Mouse (Mus musculus) heart, adult 2 months (tissue): ENCODE results near the gene Hpse2. TPM values are rescaled to one million over a fixed set of nuclear protein-coding genes. Genes with fewer than 3 reads are reported as not detected.
A peak's percentile ranks its signal among the peaks of the same experiment; 100 is the strongest.
"Not testable (repeated sequence)": the region's sequence is repeated elsewhere in the genome, so short reads cannot be mapped to it uniquely, and the experiment has no call there.

ENCODE experiments used
- DNase-seq, 2 experiments: peaks; one replicate each; pipeline ENCODE4 v3.0.0; 2021
- H3K27ac ChIP-seq: fragments of 200-600 bp; 2 replicates; pipeline ENCODE4 v1.8.1; 2022
- H3K27me3 ChIP-seq: fragments of 200-500 bp; 2 replicates; pipeline ENCODE4 v1.6.1; 2012; ENCODE audit warnings: mild to moderate bottlenecking, low read length, inconsistent platforms, mixed read lengths; ENCODE audit not compliant: control insufficient read depth, insufficient read depth
- H3K36me3 ChIP-seq: fragments of 200-500 bp; 2 replicates; pipeline ENCODE4 v1.6.1; 2012; ENCODE audit warnings: low read length, inconsistent platforms; ENCODE audit not compliant: control insufficient read depth, insufficient read depth
- H3K4me1 ChIP-seq: fragments of 200-500 bp; 2 replicates; pipeline ENCODE4 v1.6.1; 2011; ENCODE audit warnings: low read length; ENCODE audit not compliant: control insufficient read depth, insufficient read depth
- H3K4me3 ChIP-seq: fragments of 200-600 bp; 2 replicates; pipeline ENCODE4 v1.8.1; 2022
- H3K79me2 ChIP-seq: fragments of 200-500 bp; replicated peaks from 2 replicates; pipeline ENCODE4 v1.6.1; 2012; ENCODE audit warnings: mild to moderate bottlenecking, inconsistent platforms, low read length, moderate library complexity, mixed read lengths; ENCODE audit not compliant: control insufficient read depth, insufficient read depth
- H3K9ac ChIP-seq: fragments of 200-500 bp; 2 replicates; pipeline ENCODE4 v1.6.1; 2012; ENCODE audit warnings: low read depth, mild to moderate bottlenecking, control low read depth, inconsistent platforms, low read length, mixed read lengths
- CTCF ChIP-seq: fragments of 200-600 bp; IDR thresholded peaks from 2 replicates; pipeline ENCODE4 v1.8.1; 2022; ENCODE audit warnings: antibody characterized with exemption, mild to moderate bottlenecking, moderate library complexity
- EP300 ChIP-seq: fragments of 200-500 bp; IDR thresholded peaks from 2 replicates; pipeline ENCODE4 v1.6.1; 2011; ENCODE audit warnings: low read depth, low read length, control low read depth; ENCODE audit not compliant: insufficient read depth
- POLR2A ChIP-seq: fragments of 200-500 bp; IDR thresholded peaks from 2 replicates; pipeline ENCODE4 v1.6.1; 2011; ENCODE audit warnings: mild to moderate bottlenecking, low read depth, low read length, control low read depth; ENCODE audit not compliant: insufficient read depth
- WGBS: fragments of 180-500 bp; shearing (Covaris S2); methylation state at CpG from one replicate; pipeline ENCODE4 v1.1.7; 2018; 5-methylcytosine and 5-hydroxymethylcytosine counted together
- intact Hi-C: fragments of 180-260 bp; cut with DNase I; formaldehyde crosslinking; loops from one replicate; pipeline ENCODE4 v1.15.1; 2025
- polyA plus RNA-seq: library from polyadenylated mRNA; depleted of rRNA; stranded (reverse); fragments of >200 nt; gene quantifications from 2 replicates; pipeline ENCODE4 v1.2.3, GENCODE M21; 2012
- total RNA-seq, 2 experiments: library from RNA; stranded (reverse); gene quantifications; 2 replicates each; pipeline ENCODE4 v1.2.3; 2021

The Hpse2 gene
- total and polyA plus RNA-seq, 3 experiments, result 0.14 to 0.25 TPM; not detected in 1

DNA sequence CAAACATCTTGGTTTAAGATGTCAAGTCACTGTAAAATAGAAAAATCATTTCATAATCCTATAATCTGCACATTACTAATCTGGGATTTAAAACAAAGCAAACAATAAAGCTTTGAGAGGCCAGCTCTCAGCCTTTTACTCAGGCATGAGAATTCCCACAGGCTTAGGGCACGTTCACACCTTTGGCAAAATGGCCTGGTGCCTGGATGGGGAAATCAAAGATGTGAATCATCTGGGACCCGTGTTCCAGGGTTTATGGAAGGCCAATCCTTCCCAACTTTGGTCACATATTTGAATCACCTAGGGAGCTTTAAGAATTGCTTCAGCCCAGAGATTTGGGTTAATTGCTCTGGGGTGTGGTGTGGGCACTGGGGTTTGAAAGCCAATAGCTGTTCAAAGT, 590.3 kb downstream of the Hpse2 start:
- DNase-seq, result no peak
- peaks cover 3% of the 10 kb centered on the region; the same call in 1 of the 2 replicates for H3K27me3 ChIP-seq
- H3K36me3 ChIP-seq, result no peaks in the 10 kb centered on the region
- no peaks in the 10 kb centered on the region; the same call in 1 of the 2 replicates for H3K4me1 ChIP-seq
- TF ChIP-seq EP300 (no peak), POLR2A (no peak), CTCF (no peak)
- H3K4me3 ChIP-seq, result no peak overlapping the region
- H3K79me2 ChIP-seq, result no peaks in the 10 kb centered on the region
- WGBS, result 63% methylated on average over 2 of the region's 2 CpGs
- no peak overlapping the region for H3K9ac ChIP-seq
- no peak overlapping the region for H3K27ac ChIP-seq
- intact Hi-C loops, result loop anchor here (5.0 kb wide), 2 partner anchors 229 to 679 kb away; no protein-coding TSS in a partner anchor

DNA sequence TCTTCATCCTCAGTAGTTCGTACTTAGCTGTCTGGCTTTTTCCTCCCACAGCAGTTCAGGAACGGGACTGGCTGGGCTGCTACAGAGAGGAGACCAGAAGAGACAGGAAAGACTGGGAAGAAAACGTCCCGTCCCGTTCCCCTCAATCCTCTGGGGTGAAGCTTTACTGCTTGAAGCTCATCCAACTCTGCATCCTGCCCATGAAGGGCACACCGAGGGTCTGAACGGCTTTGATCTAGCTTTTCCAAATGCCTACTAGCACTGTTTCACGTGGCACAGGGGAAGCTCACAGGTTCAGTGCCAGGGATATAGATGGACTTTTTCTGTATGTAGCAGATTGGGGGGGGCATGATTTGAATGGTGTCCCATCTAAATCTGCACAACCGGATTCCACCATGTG, 592.4 kb downstream of the Hpse2 start:
- Histone ChIP-seq H3K9ac (no peak overlapping the region), H3K36me3 (no peaks in the 10 kb centered on the region), H3K4me3 (no peak overlapping the region), H3K4me1 (no peaks in the 10 kb centered on the region; the same call in 1 of the 2 replicates), H3K27ac (no peak overlapping the region), H3K79me2 (no peaks in the 10 kb centered on the region), H3K27me3 (peaks cover 3% of the 10 kb centered on the region; the same call in 1 of the 2 replicates)
- intact Hi-C loops, result loop anchor here (1.0 to 5.0 kb wide), 4 partner anchors 232 to 682 kb away; no protein-coding TSS in a partner anchor
- TF ChIP-seq POLR2A, result no peak
- no peak for TF ChIP-seq EP300
- TF ChIP-seq CTCF, result no peak
- no peak for DNase-seq
- WGBS, result 25% methylated on average over 9 of the region's 9 CpGs

DNA sequence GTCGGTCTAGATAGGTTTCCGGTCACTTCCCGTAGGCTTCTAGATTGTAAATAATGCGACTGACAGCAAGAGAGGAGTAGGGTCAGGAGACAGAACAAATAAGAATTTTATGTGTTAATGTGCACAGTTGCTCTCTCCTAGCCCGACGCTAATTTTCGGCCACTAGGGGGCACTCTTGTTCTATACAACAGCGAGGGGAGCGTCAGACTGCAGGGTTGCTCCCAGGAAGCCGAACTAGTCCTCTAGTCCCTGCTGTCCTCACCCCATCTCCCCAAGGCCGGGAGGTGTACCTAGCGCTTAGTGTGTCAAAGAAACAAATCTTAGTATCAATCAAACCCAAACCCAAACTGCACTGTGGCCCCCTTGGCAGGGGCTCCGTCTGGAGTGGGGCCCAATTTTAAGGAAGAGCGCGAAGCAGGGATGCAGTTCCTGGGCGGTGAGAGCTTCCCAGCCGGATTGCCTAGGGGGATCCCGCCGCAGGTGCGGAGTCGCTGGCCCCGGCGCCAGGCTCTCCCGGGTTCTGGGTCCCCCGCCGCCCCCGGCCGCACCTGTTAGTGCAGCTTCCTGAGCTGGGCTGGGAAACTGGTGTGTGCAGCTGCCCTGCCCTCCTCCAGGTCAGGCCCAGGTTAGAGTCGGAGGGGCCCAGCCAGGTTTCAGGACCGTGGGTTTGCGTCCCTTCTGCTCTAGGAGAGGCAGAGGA, 593.1 kb downstream of the Hpse2 start:
- intact Hi-C loops, result loop anchor here (1.0 to 5.0 kb wide), 4 partner anchors 232 to 682 kb away; no protein-coding TSS in a partner anchor
- peak overlapping the region; percentile 37 for H3K9ac ChIP-seq
- peaks cover 3% of the 10 kb centered on the region; the same call in 1 of the 2 replicates for H3K27me3 ChIP-seq
- H3K79me2 ChIP-seq, result no peaks in the 10 kb centered on the region
- 2% methylated on average over 31 of the region's 31 CpGs for WGBS
- no peak overlapping the region for H3K27ac ChIP-seq
- peak; percentile 75 to 88 for DNase-seq
- no peaks in the 10 kb centered on the region; the same call in 1 of the 2 replicates for H3K4me1 ChIP-seq
- TF ChIP-seq CTCF (peak; percentile 94), POLR2A (no peak), EP300 (peak; percentile 59; the same call in 1 of the 2 replicates)
- H3K36me3 ChIP-seq, result no peaks in the 10 kb centered on the region
- peak overlapping the region; percentile 22; the same call in 1 of the 2 replicates for H3K4me3 ChIP-seq

DNA sequence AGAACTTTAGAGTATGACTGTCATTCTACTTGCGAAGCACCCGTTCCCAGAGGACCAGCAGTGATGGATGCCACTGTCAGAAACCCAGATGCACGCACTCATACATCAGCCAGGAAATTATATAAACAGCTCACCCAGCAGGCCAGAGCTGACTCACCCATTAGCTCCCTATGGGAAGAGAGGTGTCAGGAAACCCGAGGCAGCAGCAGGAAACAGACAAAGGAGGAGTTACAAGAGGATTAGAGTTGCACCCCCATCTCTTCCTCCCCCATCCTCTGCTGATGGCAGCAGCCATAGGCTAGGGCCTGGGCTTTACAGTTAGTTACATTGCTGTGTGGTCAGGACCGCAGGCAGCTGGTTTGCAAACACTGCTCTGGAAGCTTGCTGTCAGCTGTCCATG, 599.8 kb downstream of the Hpse2 start:
- no peaks in the 10 kb centered on the region for H3K36me3 ChIP-seq
- H3K27ac ChIP-seq, result no peak overlapping the region
- H3K9ac ChIP-seq, result no peak overlapping the region
- no peaks in the 10 kb centered on the region for H3K79me2 ChIP-seq
- WGBS, result 29% methylated on average over 5 of the region's 5 CpGs
- no peak overlapping the region for H3K4me3 ChIP-seq
- H3K4me1 ChIP-seq, result no peaks in the 10 kb centered on the region
- no peaks in the 10 kb centered on the region for H3K27me3 ChIP-seq
- intact Hi-C loops, result no loop called here
- DNase-seq, result no peak
- TF ChIP-seq POLR2A, result no peak
- no peak for TF ChIP-seq EP300
- TF ChIP-seq CTCF, result no peak

DNA sequence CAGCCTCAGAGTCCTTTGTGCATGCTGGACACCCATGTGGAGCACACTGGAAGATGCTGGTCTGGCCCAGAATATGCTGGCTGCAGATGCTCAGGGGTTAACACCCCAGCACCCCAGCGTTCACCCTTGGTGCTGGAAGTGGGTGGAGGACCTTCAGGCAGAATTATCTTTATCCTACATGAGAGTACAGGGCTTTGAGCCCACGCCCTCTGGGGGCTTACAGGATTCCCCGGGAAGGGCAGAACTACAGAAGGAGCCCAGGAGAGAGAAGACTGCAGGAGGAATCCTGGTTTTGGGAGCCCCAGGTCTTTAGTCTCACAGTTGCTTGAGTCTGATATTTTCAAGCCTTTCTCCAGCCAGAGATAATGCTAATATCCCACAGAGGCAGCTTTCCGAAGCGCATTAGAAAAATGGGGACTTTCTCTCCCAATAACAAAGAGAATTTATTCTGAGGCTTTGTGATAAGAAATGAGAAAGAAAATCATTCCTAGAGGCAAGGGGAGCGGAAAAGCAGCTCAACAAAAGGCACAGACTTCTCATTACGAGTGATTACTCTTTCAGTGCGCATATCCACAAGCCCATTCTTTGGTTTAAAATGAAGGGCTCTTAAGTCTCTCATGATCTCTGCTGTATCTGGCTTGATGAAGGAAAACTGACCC, 602.5 kb downstream of the Hpse2 start:
- Histone ChIP-seq H3K4me1 (no peaks in the 10 kb centered on the region), H3K36me3 (no peaks in the 10 kb centered on the region), H3K4me3 (no peak overlapping the region), H3K79me2 (no peaks in the 10 kb centered on the region), H3K27me3 (no peaks in the 10 kb centered on the region), H3K27ac (no peak overlapping the region), H3K9ac (no peak overlapping the region)
- intact Hi-C loops, result no loop called here
- no peak for DNase-seq
- WGBS, result 59% methylated on average over 8 of the region's 8 CpGs
- no peak for TF ChIP-seq POLR2A
- no peak for TF ChIP-seq CTCF
- no peak for TF ChIP-seq EP300

DNA sequence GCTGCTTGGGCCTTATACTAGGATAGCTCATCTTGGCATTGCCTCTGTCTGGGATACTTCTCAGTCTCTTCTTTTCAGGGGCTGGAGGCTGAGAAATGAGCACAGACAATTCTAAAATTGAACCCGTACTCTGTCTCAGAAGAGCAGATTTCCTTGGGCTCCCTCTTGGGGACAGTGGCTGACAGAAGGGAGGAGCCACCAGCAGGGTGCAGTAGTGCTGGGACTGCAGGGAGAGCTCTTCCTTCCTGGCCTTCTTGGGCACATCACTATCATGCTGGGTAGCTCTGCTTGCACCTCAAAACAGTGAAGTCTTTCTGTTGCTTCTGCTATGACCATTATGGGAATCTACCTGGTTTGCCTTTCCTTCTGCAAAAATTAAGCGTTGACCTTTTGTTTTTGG, 603.0 kb downstream of the Hpse2 start:
- H3K36me3 ChIP-seq, result no peaks in the 10 kb centered on the region
- H3K27ac ChIP-seq, result no peak overlapping the region
- H3K4me3 ChIP-seq, result no peak overlapping the region
- H3K9ac ChIP-seq, result no peak overlapping the region
- no peak for TF ChIP-seq EP300
- TF ChIP-seq POLR2A, result no peak
- peak; percentile 20 for TF ChIP-seq CTCF
- no peaks in the 10 kb centered on the region for H3K79me2 ChIP-seq
- no peaks in the 10 kb centered on the region for H3K4me1 ChIP-seq
- intact Hi-C loops, result no loop called here
- no peak for DNase-seq
- WGBS, result 33% methylated on average over 2 of the region's 2 CpGs
- H3K27me3 ChIP-seq, result no peaks in the 10 kb centered on the region

DNA sequence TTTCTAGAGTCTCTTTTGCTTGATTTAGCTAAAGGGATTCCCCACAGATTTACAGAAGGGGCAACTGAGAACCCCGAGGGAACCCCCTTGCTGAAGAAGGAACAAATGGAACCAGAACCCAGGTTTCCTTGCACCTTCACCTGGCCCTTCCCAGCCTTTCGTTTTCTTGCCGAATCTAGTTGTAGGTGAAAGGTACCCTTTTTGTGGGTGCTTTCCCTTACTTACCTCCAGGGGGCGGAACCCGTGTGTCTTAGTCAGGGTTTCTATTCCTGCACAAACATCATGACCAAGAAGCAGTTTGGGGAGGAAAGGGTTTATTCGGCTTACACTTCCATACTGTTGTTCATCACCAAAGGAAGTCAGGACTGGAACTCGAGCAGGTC, 608.0 kb downstream of the Hpse2 start:
- whole genome bisulfite sequencing, result 44% methylated on average over 7 of the region's 7 CpGs
- Histone ChIP-seq H3K27ac (peak overlapping the region; percentile 77), H3K9ac (peak overlapping the region; percentile 68), H3K4me3 (peak overlapping the region; percentile 47)
- H3K79me2 ChIP-seq, DNase-seq, intact Hi-C loops, H3K36me3 ChIP-seq, H3K4me1 ChIP-seq, H3K27me3 ChIP-seq: not testable (repeated sequence)
